ENCODE assay signal across 16 mouse cellular contexts in the genomic region with DNA sequence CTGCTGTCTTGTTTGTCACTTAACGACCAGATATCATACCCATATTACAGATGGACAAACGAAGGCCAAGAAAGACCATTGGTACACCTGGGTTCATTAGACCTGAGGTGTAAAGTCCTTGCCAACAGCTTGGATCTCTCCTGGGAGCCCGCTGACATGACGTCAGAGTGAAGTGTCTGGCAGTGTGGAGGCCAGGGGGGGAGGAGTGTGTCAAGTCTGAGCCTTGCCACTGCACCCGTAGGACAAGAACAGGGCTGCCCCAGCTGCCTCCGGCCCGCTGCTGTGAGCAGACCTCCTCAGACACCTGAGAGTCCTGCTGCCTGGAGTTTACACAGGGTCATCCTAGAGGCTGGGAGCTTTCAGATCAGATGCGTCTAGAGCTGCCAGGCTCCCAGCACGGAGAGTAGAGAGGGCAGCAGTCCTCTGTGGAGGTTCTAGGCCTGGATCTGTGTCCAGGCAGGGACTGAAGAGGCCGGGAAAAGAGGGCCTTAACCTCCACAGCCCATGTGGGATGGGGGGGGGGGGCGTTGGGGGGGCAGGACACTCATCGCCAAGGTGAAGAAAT. TPM values are rescaled to one million over a fixed set of nuclear protein-coding genes. Genes with fewer than 3 reads are reported as not detected.
DNase-seq lines count a peak whose midpoint lies in the region; ATAC-seq and TF ChIP-seq lines count a peak whose summit lies in the region.
"Had no signal": no experiment of that assay in that cellular context is flagged by ENCODE, and none has a peak within 500 bp of the region (broad histone marks: within the 10 kb centered on the region; RNA-seq: fewer than 3 reads in every experiment).

No protein-coding gene starts in this region.

- no peak for TF ChIP-seq POLR2A in thymus, adult 2 months (IDR thresholded peaks at IDR 0.05; ENCODE audit: control insufficient read depth, extremely low read depth, insufficient read depth, low read length, poor library complexity)

- ATAC-seq in heart, embryonic 13.5 days (ENCODE audit: extremely low read depth, insufficient number of reproducible peaks, low FRiP score, low TSS enrichment) = 0 out of 2 replicates have a peak, but pooled peaks have one; percentile 8
- ATAC-seq in kidney, postnatal 0 days (replicated peaks; ENCODE audit: low FRiP score, low read depth) = peak; percentile 23; the same call in 1 of the 2 replicates
- ATAC-seq: CD4-positive, CD25-positive, alpha-beta regulatory T cell, adult 4 months; inflammation-experienced regulatory T-cells, adult 6 months had no signal

- H3K36me3 ChIP-seq in heart, embryonic 13.5 days = peaks cover 40% of the 10 kb centered on the region
- H3K36me3 ChIP-seq in kidney, postnatal 0 days (ENCODE audit: insufficient read depth, low read length) = peaks cover 27% of the 10 kb centered on the region
- peaks cover 15% of the 10 kb centered on the region for H3K36me3 ChIP-seq in thymus, adult 2 months (ENCODE audit: control insufficient read depth, insufficient read depth, low read length)
- H3K36me3 ChIP-seq: embryonic facial prominence, embryonic 15.5 days; forebrain, embryonic 12.5 days; midbrain, embryonic 12.5 days had no signal

- 0 out of 2 replicates have a peak overlapping the region, but pooled peaks have one; percentile 50 for H3K9ac ChIP-seq in heart, embryonic 13.5 days
- no peak overlapping the region for H3K9ac ChIP-seq in kidney, postnatal 0 days (ENCODE audit: low read depth, low read length)
- H3K9ac ChIP-seq: embryonic facial prominence, embryonic 15.5 days; forebrain, embryonic 12.5 days had no signal

- TF ChIP-seq CTCF in kidney, postnatal 0 days (IDR thresholded peaks at IDR 0.05; ENCODE audit: low read depth) = no peak
- no peak for TF ChIP-seq CTCF in thymus, adult 2 months (IDR thresholded peaks at IDR 0.05; ENCODE audit: borderline replicate concordance, control insufficient read depth, extremely low read depth, insufficient read depth, low read length, poor library complexity)

- H3K4me3 ChIP-seq in heart, embryonic 13.5 days = no peak overlapping the region
- H3K4me3 ChIP-seq in kidney, postnatal 0 days (replicated peaks; ENCODE audit: low read depth, low read length) = no peak overlapping the region
- H3K4me3 ChIP-seq in thymus, adult 2 months (ENCODE audit: control insufficient read depth, insufficient read depth, low read length) = no peak overlapping the region
- H3K4me3 ChIP-seq: embryonic facial prominence, embryonic 15.5 days; forebrain, embryonic 12.5 days; midbrain, embryonic 12.5 days had no signal

- peak overlapping the region; percentile 48; the same call in 1 of the 2 replicates for H3K27ac ChIP-seq in heart, embryonic 13.5 days (replicated peaks)
- no peak overlapping the region for H3K27ac ChIP-seq in kidney, postnatal 0 days
- no peak overlapping the region; the same call in 1 of the 2 replicates for H3K27ac ChIP-seq in thymus, adult 2 months (ENCODE audit: control insufficient read depth, insufficient read depth, low read length)
- H3K27ac ChIP-seq: embryonic facial prominence, embryonic 15.5 days; forebrain, embryonic 12.5 days; macrophage; midbrain, embryonic 12.5 days had no signal

- intact Hi-C loops in heart, postnatal 25 days (cut with DNase I) = no loop called here

- H3K4me1 ChIP-seq in heart, embryonic 13.5 days = peaks cover 69% of the 10 kb centered on the region
- H3K4me1 ChIP-seq in kidney, postnatal 0 days (replicated peaks; ENCODE audit: insufficient read depth, low read length) = no peaks in the 10 kb centered on the region
- H3K4me1 ChIP-seq in thymus, adult 2 months (replicated peaks; ENCODE audit: control insufficient read depth, insufficient read depth, low read length) = peaks cover 81% of the 10 kb centered on the region

- H3K27me3 ChIP-seq in heart, embryonic 13.5 days (replicated peaks) = no peaks in the 10 kb centered on the region
- H3K27me3 ChIP-seq in kidney, postnatal 0 days (ENCODE audit: insufficient read depth, low read length) = no peaks in the 10 kb centered on the region
- H3K27me3 ChIP-seq in thymus, adult 2 months (ENCODE audit: control insufficient read depth, insufficient read depth, low read length) = no peaks in the 10 kb centered on the region
- H3K27me3 ChIP-seq: embryonic facial prominence, embryonic 15.5 days; forebrain, embryonic 12.5 days had no signal

- H3K4me2 ChIP-seq in heart, embryonic 13.5 days = no peak overlapping the region
- H3K4me2 ChIP-seq in kidney, postnatal 0 days (ENCODE audit: low read length) = no peak overlapping the region
- H3K4me2 ChIP-seq: embryonic facial prominence, embryonic 15.5 days; forebrain, embryonic 12.5 days; midbrain, embryonic 12.5 days had no signal

- no peaks in the 10 kb centered on the region for H3K9me3 ChIP-seq in heart, embryonic 13.5 days
- no peaks in the 10 kb centered on the region for H3K9me3 ChIP-seq in kidney, postnatal 0 days (replicated peaks; ENCODE audit: low read length)
- H3K9me3 ChIP-seq: embryonic facial prominence, embryonic 15.5 days; forebrain, embryonic 12.5 days; midbrain, embryonic 12.5 days had no signal

- 43% methylated on average over 12 of the region's 12 CpGs for WGBS in heart, embryonic 13.5 days
- WGBS in kidney, postnatal 0 days = 58% methylated on average over 12 of the region's 12 CpGs
- 81% methylated on average over 12 of the region's 12 CpGs for WGBS in thymus, adult 2 months

- no peak for DNase-seq in heart, postnatal 25 days (ENCODE audit: low spot score)
- DNase-seq in kidney, postnatal 0 days (ENCODE audit: low spot score) = no peak
- DNase-seq in kidney, adult 9 months = no peak
- DNase-seq in thymus, postnatal 25 days = peak; percentile 14
- DNase-seq in thymus, adult 2 months = no peak
- no peak for DNase-seq in layer of hippocampus, adult 9-10 months (ENCODE audit: low spot score)
- DNase-seq: adrenal gland, postnatal 10 days; cerebellum, adult 9-10 months; lung, adult 2 months had no signal

RNA-seq across cellular contexts. Expression of gene Endou, which starts 12.9 kb away (rescaled TPM):
- polyA plus RNA-seq in heart, embryonic 13.5 days (2015; fragmentation: Nextera tagmentation; extraction: Ambion mirVana) = 0.23 and 0.45 TPM in 2 replicates
- 1 to 10 TPM; 1.4 to 1.8 TPM for total RNA-seq in heart, postnatal 25 days (2021)
- polyA plus RNA-seq in kidney, postnatal 0 days (2015; fragmentation: Nextera tagmentation; extraction: Ambion mirVana) = 1.5 and 2.2 TPM in 2 replicates
- 276 and 294 TPM in 2 replicates for polyA plus RNA-seq in thymus, adult 2 months (2012; rRNA removed)
- polyA plus RNA-seq: inflammation-experienced regulatory T-cells, adult 6 months had no signal

RNA-seq across cellular contexts. Expression of gene Rapgef3, which starts 23.7 kb away (rescaled TPM):
- 22.1 and 25.4 TPM in 2 replicates for polyA plus RNA-seq in heart, embryonic 13.5 days (2015; fragmentation: Nextera tagmentation; extraction: Ambion mirVana)
- 10 to 100 TPM; 20.7 to 26.5 TPM for total RNA-seq in heart, postnatal 25 days (2021)
- polyA plus RNA-seq in kidney, postnatal 0 days (2015; fragmentation: Nextera tagmentation; extraction: Ambion mirVana) = 27.5 and 29.2 TPM in 2 replicates
- 276 and 278 TPM in 2 replicates for polyA plus RNA-seq in thymus, adult 2 months (2012; rRNA removed)
- polyA plus RNA-seq: inflammation-experienced regulatory T-cells, adult 6 months had no signal

RNA-seq across cellular contexts. Expression of gene Slc48a1, which starts 34.3 kb away (rescaled TPM):
- 70.2 and 70.8 TPM in 2 replicates for polyA plus RNA-seq in heart, embryonic 13.5 days (2015; fragmentation: Nextera tagmentation; extraction: Ambion mirVana)
- total RNA-seq in heart, postnatal 25 days (2021) = 10 to 100 TPM; 76.5 to 83.0 TPM
- polyA plus RNA-seq in kidney, postnatal 0 days (2015; fragmentation: Nextera tagmentation; extraction: Ambion mirVana) = 86.9 and 108 TPM in 2 replicates
- 62.1 and 62.8 TPM in 2 replicates for polyA plus RNA-seq in thymus, adult 2 months (2012; rRNA removed)

RNA-seq across cellular contexts. Expression of gene Rpap3, which starts 38.4 kb away (rescaled TPM):
- 17.9 and 18.5 TPM in 2 replicates for polyA plus RNA-seq in heart, embryonic 13.5 days (2015; fragmentation: Nextera tagmentation; extraction: Ambion mirVana)
- 10 to 100 TPM; 12.8 to 14.3 TPM for total RNA-seq in heart, postnatal 25 days (2021)
- polyA plus RNA-seq in kidney, postnatal 0 days (2015; fragmentation: Nextera tagmentation; extraction: Ambion mirVana) = 36.3 and 37.2 TPM in 2 replicates
- 5.6 and 6.0 TPM in 2 replicates for polyA plus RNA-seq in thymus, adult 2 months (2012; rRNA removed)

Comparison
In these comparisons a context has a peak if more than half of its experiments do, and no peak if none do; other contexts are left out.
1. RNA of gene Endou, which starts 12.9 kb away (polyA plus RNA-seq): 276 to 294 TPM in thymus, adult 2 months; 1.5 to 2.2 TPM in kidney, postnatal 0 days and 0.23 to 0.45 TPM in heart, embryonic 13.5 days; every median in the first group is over 10 times any median in the second.